Mouse (Mus musculus): Measurements from ENCODE around the gene Ddx58. TPM values are rescaled to one million over a fixed set of nuclear protein-coding genes. Genes with fewer than 3 reads are reported as not detected.

Gene Ddx58
- polyA plus RNA-seq, 1 experiment from 2014 or later, result 12.2 TPM

GRCm38 (mm10) chr4:40240272-40240744 is 680 bp upstream of the Ddx58 start:
- peak overlapping the region; percentile 84 for H3K4me2 ChIP-seq (replicated peaks; ENCODE audit: low read depth, low read length)
- H3K27me3 ChIP-seq (ENCODE audit: control insufficient read depth, insufficient read depth, low read length), result no peaks in the 10 kb centered on the region
- peak; percentile 76 for ATAC-seq (ENCODE audit: low FRiP score, low TSS enrichment)
- H3K4me3 ChIP-seq (ENCODE audit: low read length), result peak overlapping the region; percentile 62
- 0 out of 2 replicates have a peak, but pooled peaks cover 4% of the 10 kb centered on the region for H3K4me1 ChIP-seq (ENCODE audit: control insufficient read depth, insufficient read depth, low read length)
- WGBS, result 24% methylated on average over 5 of the region's 5 CpGs
- H3K27ac ChIP-seq (ENCODE audit: low read depth, low read length), result no peak overlapping the region
- no peaks in the 10 kb centered on the region for H3K9me3 ChIP-seq (ENCODE audit: control insufficient read depth, low read length)
- H3K9ac ChIP-seq (ENCODE audit: low read depth, low read length), result no peak overlapping the region
- no peaks in the 10 kb centered on the region for H3K36me3 ChIP-seq (ENCODE audit: control insufficient read depth, insufficient read depth, low read length)

- H3K9me3 ChIP-seq (ENCODE audit: control insufficient read depth, low read length), result no peaks in the 10 kb centered on the region
- H3K4me1 ChIP-seq (ENCODE audit: control insufficient read depth, insufficient read depth, low read length), result 0 out of 2 replicates have a peak, but pooled peaks cover 4% of the 10 kb centered on the region
- H3K36me3 ChIP-seq (ENCODE audit: control insufficient read depth, insufficient read depth, low read length), result no peaks in the 10 kb centered on the region
- peak overlapping the region; percentile 62 for H3K4me3 ChIP-seq (ENCODE audit: low read length)
- H3K9ac ChIP-seq (ENCODE audit: low read depth, low read length), result peak overlapping the region; percentile 63; the same call in 1 of the 2 replicates
- peak; percentile 61 for ATAC-seq (ENCODE audit: low FRiP score, low TSS enrichment)
- peak overlapping the region; percentile 84 for H3K4me2 ChIP-seq (replicated peaks; ENCODE audit: low read depth, low read length)
- WGBS, result 2% methylated on average over 17 of the region's 17 CpGs
- peak overlapping the region; percentile 53; the same call in 1 of the 2 replicates for H3K27ac ChIP-seq (ENCODE audit: low read depth, low read length)
- H3K27me3 ChIP-seq (ENCODE audit: control insufficient read depth, insufficient read depth, low read length), result no peaks in the 10 kb centered on the region
Measured at GRCm38 (mm10) chr4:40238483-40239408, 882 bp downstream of the Ddx58 start.

GRCm38 (mm10) chr4:40236829-40237228 is 2.8 kb downstream of the Ddx58 start:
- no peak overlapping the region for H3K27ac ChIP-seq (ENCODE audit: low read depth, low read length)
- H3K36me3 ChIP-seq (ENCODE audit: control insufficient read depth, insufficient read depth, low read length), result no peaks in the 10 kb centered on the region
- no peak overlapping the region for H3K4me3 ChIP-seq (ENCODE audit: low read length)
- H3K4me1 ChIP-seq (ENCODE audit: control insufficient read depth, insufficient read depth, low read length), result 0 out of 2 replicates have a peak, but pooled peaks cover 4% of the 10 kb centered on the region
- ATAC-seq (ENCODE audit: low FRiP score, low TSS enrichment), result no peak
- WGBS, result 85% methylated on average over 4 of the region's 4 CpGs
- H3K9me3 ChIP-seq (ENCODE audit: control insufficient read depth, low read length), result no peaks in the 10 kb centered on the region
- H3K27me3 ChIP-seq (ENCODE audit: control insufficient read depth, insufficient read depth, low read length), result no peaks in the 10 kb centered on the region
- H3K4me2 ChIP-seq (replicated peaks; ENCODE audit: low read depth, low read length), result no peak overlapping the region
- H3K9ac ChIP-seq (ENCODE audit: low read depth, low read length), result no peak overlapping the region

- Histone ChIP-seq H3K36me3 (ENCODE audit: control insufficient read depth, insufficient read depth, low read length) (no peaks in the 10 kb centered on the region), H3K9ac (ENCODE audit: low read depth, low read length) (no peak overlapping the region), H3K27me3 (ENCODE audit: control insufficient read depth, insufficient read depth, low read length) (no peaks in the 10 kb centered on the region), H3K9me3 (ENCODE audit: control insufficient read depth, low read length) (no peaks in the 10 kb centered on the region), H3K27ac (ENCODE audit: low read depth, low read length) (no peak overlapping the region), H3K4me3 (ENCODE audit: low read length) (no peak overlapping the region), H3K4me1 (ENCODE audit: control insufficient read depth, insufficient read depth, low read length) (0 out of 2 replicates have a peak, but pooled peaks cover 4% of the 10 kb centered on the region), H3K4me2 (replicated peaks; ENCODE audit: low read depth, low read length) (no peak overlapping the region)
- 78% methylated on average over 6 of the region's 6 CpGs for WGBS
- no peak for ATAC-seq (ENCODE audit: low FRiP score, low TSS enrichment)
Measured at GRCm38 (mm10) chr4:40234256-40234655, 5.4 kb downstream of the Ddx58 start.

- Histone ChIP-seq H3K9ac (ENCODE audit: low read depth, low read length) (no peak overlapping the region), H3K4me2 (replicated peaks; ENCODE audit: low read depth, low read length) (no peak overlapping the region), H3K4me3 (ENCODE audit: low read length) (no peak overlapping the region), H3K4me1 (ENCODE audit: control insufficient read depth, insufficient read depth, low read length) (no peaks in the 10 kb centered on the region), H3K27me3 (ENCODE audit: control insufficient read depth, insufficient read depth, low read length) (no peaks in the 10 kb centered on the region), H3K27ac (ENCODE audit: low read depth, low read length) (no peak overlapping the region), H3K36me3 (ENCODE audit: control insufficient read depth, insufficient read depth, low read length) (no peaks in the 10 kb centered on the region), H3K9me3 (ENCODE audit: control insufficient read depth, low read length) (no peaks in the 10 kb centered on the region)
- 88% methylated on average over 7 of the region's 7 CpGs for WGBS
- no peak for ATAC-seq (ENCODE audit: low FRiP score, low TSS enrichment)
Measured at GRCm38 (mm10) chr4:40233062-40233664, 6.5 kb downstream of the Ddx58 start.

GRCm38 (mm10) chr4:40229723-40230122 is 9.9 kb downstream of the Ddx58 start:
- no peak overlapping the region for H3K4me3 ChIP-seq (ENCODE audit: low read length)
- no peaks in the 10 kb centered on the region for H3K4me1 ChIP-seq (ENCODE audit: control insufficient read depth, insufficient read depth, low read length)
- no peaks in the 10 kb centered on the region for H3K27me3 ChIP-seq (ENCODE audit: control insufficient read depth, insufficient read depth, low read length)
- no peaks in the 10 kb centered on the region for H3K9me3 ChIP-seq (ENCODE audit: control insufficient read depth, low read length)
- H3K36me3 ChIP-seq (ENCODE audit: control insufficient read depth, insufficient read depth, low read length), result no peaks in the 10 kb centered on the region; the same call in 1 of the 2 replicates
- H3K4me2 ChIP-seq (replicated peaks; ENCODE audit: low read depth, low read length), result no peak overlapping the region
- no peak overlapping the region for H3K9ac ChIP-seq (ENCODE audit: low read depth, low read length)
- ATAC-seq (ENCODE audit: low FRiP score, low TSS enrichment), result no peak
- H3K27ac ChIP-seq (ENCODE audit: low read depth, low read length), result no peak overlapping the region
- WGBS, result 92% methylated on average over 6 of the region's 6 CpGs

- 92% methylated on average over 7 of the region's 7 CpGs for WGBS
- no peak overlapping the region for H3K27ac ChIP-seq (ENCODE audit: low read depth, low read length)
- H3K4me2 ChIP-seq (replicated peaks; ENCODE audit: low read depth, low read length), result no peak overlapping the region
- ATAC-seq (ENCODE audit: low FRiP score, low TSS enrichment), result no peak
- H3K4me3 ChIP-seq (ENCODE audit: low read length), result no peak overlapping the region
- no peaks in the 10 kb centered on the region for H3K4me1 ChIP-seq (ENCODE audit: control insufficient read depth, insufficient read depth, low read length)
- H3K27me3 ChIP-seq (ENCODE audit: control insufficient read depth, insufficient read depth, low read length), result no peaks in the 10 kb centered on the region
- H3K9ac ChIP-seq (ENCODE audit: low read depth, low read length), result no peak overlapping the region
- H3K36me3 ChIP-seq (ENCODE audit: control insufficient read depth, insufficient read depth, low read length), result no peaks in the 10 kb centered on the region; the same call in 1 of the 2 replicates
- no peaks in the 10 kb centered on the region for H3K9me3 ChIP-seq (ENCODE audit: control insufficient read depth, low read length)
Measured at GRCm38 (mm10) chr4:40227886-40228285, 11.7 kb downstream of the Ddx58 start.

GRCm38 (mm10) chr4:40227131-40227530 is 12.5 kb downstream of the Ddx58 start:
- Histone ChIP-seq H3K27ac (ENCODE audit: low read depth, low read length) (no peak overlapping the region), H3K4me1 (ENCODE audit: control insufficient read depth, insufficient read depth, low read length) (no peaks in the 10 kb centered on the region), H3K9me3 (ENCODE audit: control insufficient read depth, low read length) (no peaks in the 10 kb centered on the region), H3K36me3 (ENCODE audit: control insufficient read depth, insufficient read depth, low read length) (no peaks in the 10 kb centered on the region; the same call in 1 of the 2 replicates), H3K4me2 (replicated peaks; ENCODE audit: low read depth, low read length) (no peak overlapping the region), H3K9ac (ENCODE audit: low read depth, low read length) (no peak overlapping the region), H3K4me3 (ENCODE audit: low read length) (no peak overlapping the region), H3K27me3 (ENCODE audit: control insufficient read depth, insufficient read depth, low read length) (no peaks in the 10 kb centered on the region)
- WGBS, result 87% methylated on average over 11 of the region's 11 CpGs
- ATAC-seq (ENCODE audit: low FRiP score, low TSS enrichment), result no peak

GRCm38 (mm10) chr4:40226095-40226494 is 13.5 kb downstream of the Ddx58 start:
- H3K36me3 ChIP-seq (ENCODE audit: control insufficient read depth, insufficient read depth, low read length), result no peaks in the 10 kb centered on the region; the same call in 1 of the 2 replicates
- H3K9me3 ChIP-seq (ENCODE audit: control insufficient read depth, low read length), result no peaks in the 10 kb centered on the region
- no peak overlapping the region for H3K4me2 ChIP-seq (replicated peaks; ENCODE audit: low read depth, low read length)
- no peaks in the 10 kb centered on the region for H3K4me1 ChIP-seq (ENCODE audit: control insufficient read depth, insufficient read depth, low read length)
- no peak for ATAC-seq (ENCODE audit: low FRiP score, low TSS enrichment)
- H3K9ac ChIP-seq (ENCODE audit: low read depth, low read length), result no peak overlapping the region
- no peaks in the 10 kb centered on the region for H3K27me3 ChIP-seq (ENCODE audit: control insufficient read depth, insufficient read depth, low read length)
- no peak overlapping the region for H3K4me3 ChIP-seq (ENCODE audit: low read length)
- WGBS, result 70% methylated on average over 5 of the region's 5 CpGs
- no peak overlapping the region for H3K27ac ChIP-seq (ENCODE audit: low read depth, low read length)
